Mouse (Mus musculus) CH12.LX (cell line): Measurements from ENCODE around the gene Kng2. TPM values are rescaled to one million over a fixed set of nuclear protein-coding genes. Genes with fewer than 3 reads are reported as not detected.

Experiments
- DNase-seq: peaks from one replicate; pipeline ENCODE4 v3.0.0-alpha.2; 2013; ENCODE audit errors: extremely low read depth
- H3K27ac ChIP-seq: 2 replicates; pipeline ENCODE4 v1.5.1; 2012; ENCODE audit warnings: low read depth, mild to moderate bottlenecking, control low read depth, moderate library complexity; ENCODE audit not compliant: insufficient read depth
- H3K27me3 ChIP-seq: replicated peaks from 2 replicates; pipeline ENCODE3; 2012; ENCODE audit warnings: inconsistent platforms
- H3K36me3 ChIP-seq, 2 experiments: replicated peaks in 1 of 2; 2 replicates each; pipeline versions ENCODE3 to v1.6.1; 2012; ENCODE audit warnings: inconsistent platforms in 1 of 2, low read length in 1 of 2, mild to moderate bottlenecking in 1 of 2, mixed read lengths in 1 of 2, moderate library complexity in 1 of 2; ENCODE audit not compliant: control insufficient read depth in 1 of 2, insufficient read depth in 1 of 2
- H3K4me1 ChIP-seq, 2 experiments: 2 replicates each; pipeline ENCODE4 v1.6.1; 2012; ENCODE audit warnings: inconsistent platforms in 1 of 2, moderate library complexity in 1 of 2; ENCODE audit not compliant: insufficient read depth in 2 of 2, control insufficient read depth in 1 of 2
- H3K4me2 ChIP-seq: 2 replicates; pipeline ENCODE4 v1.6.1; 2012; ENCODE audit warnings: low read depth, mild to moderate bottlenecking, control low read depth; ENCODE audit not compliant: poor library complexity, insufficient read depth, severe bottlenecking
- H3K4me3 ChIP-seq, 3 experiments: fragments of 150-350 bp in 1 of 3; sonication (generic) in 1 of 3; replicated peaks in 1 of 3; 2 replicates each; pipeline versions ENCODE3 to v1.5.1; 2011 to 2012; ENCODE audit warnings: low read depth in 2 of 3, low read length in 2 of 3, mild to moderate bottlenecking in 2 of 3, moderate library complexity in 2 of 3, control low read depth in 1 of 3, improper control_type of control experiment in 1 of 3, inconsistent platforms in 1 of 3, mixed read lengths in 1 of 3; ENCODE audit not compliant: poor library complexity in 1 of 3
- H3K79me2 ChIP-seq: replicated peaks from 2 replicates; pipeline ENCODE4 v1.6.1; 2012; ENCODE audit warnings: mild to moderate bottlenecking, moderate library complexity; ENCODE audit not compliant: control insufficient read depth, poor library complexity, insufficient read depth, severe bottlenecking; ENCODE audit errors: extremely low read depth
- H3K9ac ChIP-seq: 2 replicates; pipeline ENCODE4 v1.6.1; 2012; ENCODE audit warnings: low read depth, mild to moderate bottlenecking, control low read depth, moderate library complexity; ENCODE audit not compliant: insufficient read depth
- H3K9me3 ChIP-seq: replicated peaks from 2 replicates; pipeline ENCODE3; 2012; ENCODE audit warnings: low read length, inconsistent platforms, mixed read lengths
- CTCF ChIP-seq, 2 experiments: IDR thresholded peaks in 1 of 2; conservative IDR thresholded peaks in 1 of 2; 2 replicates each; pipeline ENCODE4 v1.5.1; 2011 to 2012; ENCODE audit warnings: low read depth in 2 of 2, low read length in 2 of 2, improper control_type of control experiment in 1 of 2, inconsistent platforms in 1 of 2, mild to moderate bottlenecking in 1 of 2, moderate library complexity in 1 of 2
- HCFC1 ChIP-seq: IDR thresholded peaks from 2 replicates; pipeline ENCODE4 v1.6.1; 2012; ENCODE audit warnings: low read depth, mild to moderate bottlenecking, inconsistent platforms, low read length, improper control_type of control experiment
- MAZ ChIP-seq: IDR thresholded peaks from 2 replicates; pipeline ENCODE4 v1.6.1; 2012; ENCODE audit warnings: low read depth, mild to moderate bottlenecking, inconsistent platforms, low read length, improper control_type of control experiment, moderate library complexity
- MEF2A ChIP-seq: IDR thresholded peaks from 2 replicates; pipeline ENCODE4 v1.6.1; 2014; ENCODE audit warnings: low read depth, mild to moderate bottlenecking, inconsistent platforms, low read length, improper control_type of control experiment, borderline replicate concordance
- MYC ChIP-seq: IDR thresholded peaks from 2 replicates; pipeline ENCODE4 v1.6.1; 2011; ENCODE audit warnings: low read depth, mild to moderate bottlenecking, improper control_type of control experiment, low read length
- NRF1 ChIP-seq: IDR thresholded peaks from 2 replicates; pipeline ENCODE4 v1.6.1; 2014; ENCODE audit warnings: low read depth, mild to moderate bottlenecking, inconsistent platforms, low read length, improper control_type of control experiment, moderate library complexity
- RAD21 ChIP-seq: IDR thresholded peaks from 2 replicates; pipeline ENCODE4 v1.6.1; 2011; ENCODE audit warnings: low read depth, mild to moderate bottlenecking, low read length, improper control_type of control experiment, moderate library complexity
- RCOR1 ChIP-seq: conservative IDR thresholded peaks from 2 replicates; pipeline ENCODE4 v1.6.1; 2012; ENCODE audit warnings: low read depth, mild to moderate bottlenecking, inconsistent platforms, low read length, improper control_type of control experiment
- SIN3A ChIP-seq: IDR thresholded peaks from 2 replicates; pipeline ENCODE4 v1.6.1; 2012; ENCODE audit warnings: low read length, improper control_type of control experiment, inconsistent platforms
- SMC3 ChIP-seq: IDR thresholded peaks from 2 replicates; pipeline ENCODE4 v1.6.1; 2011; ENCODE audit warnings: low read depth, low read length, improper control_type of control experiment
- TBP ChIP-seq: conservative IDR thresholded peaks from 2 replicates; pipeline ENCODE4 v1.6.1; 2011; ENCODE audit warnings: low read depth, low read length, improper control_type of control experiment
- TCF12 ChIP-seq: IDR thresholded peaks from 2 replicates; pipeline ENCODE4 v1.6.1; 2014; ENCODE audit warnings: low read depth, mild to moderate bottlenecking, inconsistent platforms, low read length, improper control_type of control experiment
- USF1 ChIP-seq: IDR thresholded peaks from 2 replicates; pipeline ENCODE4 v1.6.1; 2014; ENCODE audit warnings: low read depth, mild to moderate bottlenecking, inconsistent platforms, low read length, improper control_type of control experiment
- ZC3H11A ChIP-seq: IDR thresholded peaks from 2 replicates; pipeline ENCODE4 v1.6.1; 2012; ENCODE audit warnings: low read depth, mild to moderate bottlenecking, inconsistent platforms, low read length, improper control_type of control experiment
- ZNF384 ChIP-seq: IDR thresholded peaks from 2 replicates; pipeline ENCODE4 v1.6.1; 2012; ENCODE audit warnings: low read depth, low read length, improper control_type of control experiment, inconsistent platforms
- dilution Hi-C: fragments of 300-500 bp; cut with MboI; formaldehyde crosslinking; loops from 2 replicates; pipeline ENCODE4 v1.14.3; 2020; ENCODE audit warnings: low sequenced_read_pairs; ENCODE audit not compliant: extremely low pct_unique_long_range_greater_than_20kb, extremely low pct_ligation_motif_present
- in situ Hi-C: fragments of 300-500 bp; cut with MboI; formaldehyde crosslinking; loops from 3 replicates; pipeline ENCODE4 v1.14.3; 2019; ENCODE audit warnings: low sequenced_read_pairs, low pct_ligation_motif_present, low pct_unique_long_range_greater_than_20kb, mixed read lengths
- polyA plus RNA-seq: library from polyadenylated mRNA; unstranded; fragments of >175 nt; gene quantifications from 2 replicates; pipeline ENCODE4 v1.2.1, GENCODE M21; 2012; ENCODE audit warnings: low read depth; ENCODE audit not compliant: insufficient read length
- total RNA-seq, 2 experiments: library from RNA; depleted of rRNA; stranded (reverse); fragments of 300-350 nt in 1 of 2; fragments of >200 nt in 1 of 2; gene quantifications; 2 replicates each; pipeline ENCODE4 v1.2.3; 2012 to 2014

The Kng2 gene
- total and polyA plus RNA-seq, 3 experiments: not detected

GRCm38 (mm10) chr16:22955397-22956084 is 73.7 kb downstream of the Kng2 start:
- dilution Hi-C loops: no loop called here
- H3K4me1 ChIP-seq: no peaks in the 10 kb centered on the region

GRCm38 (mm10) chr16:22953069-22953468 is 76.2 kb downstream of the Kng2 start:
- Histone ChIP-seq H3K4me3 (no peak overlapping the region), H3K4me2 (no peak overlapping the region), H3K9me3 (no peaks in the 10 kb centered on the region), H3K79me2 (no peaks in the 10 kb centered on the region), H3K27ac (no peak overlapping the region), H3K36me3 (no peaks in the 10 kb centered on the region)
- in situ Hi-C loops (loop anchor here (5.0 kb wide), 1 partner anchor 76 kb away; no protein-coding TSS in a partner anchor), dilution Hi-C loops (no loop called here)
- TF ChIP-seq SMC3 (peak; percentile 67), NRF1 (no peak), RAD21 (peak; percentile 72), CTCF (conservative IDR thresholded peaks at IDR 0.05 in 1 of 2, IDR thresholded peaks at IDR 0.05 in 1 of 2; ENCODE audit: low read depth in 2 of 2, low read length in 2 of 2) (peak; percentile 22 to 74; a peak in 3 of 4 replicates)
- TF ChIP-seq, all 38 proteins: peak for 3
- Histone ChIP-seq H3K27me3 (no peaks in the 10 kb centered on the region), H3K4me1 (no peaks in the 10 kb centered on the region), H3K9ac (no peak overlapping the region)
- DNase-seq: peak; percentile 43

More at GRCm38 (mm10) chr16:22955397-22956084, 73.7 kb downstream of the Kng2 start:
- no peak for DNase-seq
- no peaks in the 10 kb centered on the region for H3K36me3 ChIP-seq
- H3K4me2 ChIP-seq: no peak overlapping the region
- H3K79me2 ChIP-seq: no peaks in the 10 kb centered on the region
- no peaks in the 10 kb centered on the region for H3K27me3 ChIP-seq
- no peaks in the 10 kb centered on the region for H3K9me3 ChIP-seq
- H3K27ac ChIP-seq: no peak overlapping the region
- no peak for TF ChIP-seq TBP
- TF ChIP-seq ZC3H11A: no peak
- TF ChIP-seq MYC: no peak
- TF ChIP-seq ZNF384: no peak
- no peak for TF ChIP-seq TCF12
- no peak for TF ChIP-seq RCOR1
- TF ChIP-seq MEF2A: no peak
- TF ChIP-seq SIN3A: no peak
- no peak for TF ChIP-seq HCFC1
- no peak for TF ChIP-seq SMC3
- no peak for TF ChIP-seq MAZ
- TF ChIP-seq USF1: no peak
- TF ChIP-seq NRF1: no peak
- TF ChIP-seq, all 38 proteins: peak for 0
- no peak overlapping the region for H3K9ac ChIP-seq
- H3K4me3 ChIP-seq: no peak overlapping the region
- in situ Hi-C loops: no loop called here
